Mouse (Mus musculus) erythroblast, embryonic 14.5 days (primary cell): ENCODE measurements around the gene Pold4. TPM values are rescaled to one million over a fixed set of nuclear protein-coding genes. Genes with fewer than 3 reads are reported as not detected.
A peak's percentile ranks its signal among the peaks of the same experiment; 100 is the strongest.

ENCODE experiments used
- H3K27me3 ChIP-seq: 2 replicates; pipeline ENCODE4 v1.6.1; 2012; ENCODE audit warnings: inconsistent platforms; ENCODE audit not compliant: control insufficient read depth
- H3K36me3 ChIP-seq: 2 replicates; pipeline ENCODE4 v1.6.1; 2012; ENCODE audit warnings: mild to moderate bottlenecking, inconsistent platforms; ENCODE audit not compliant: control insufficient read depth
- H3K4me1 ChIP-seq: 2 replicates; pipeline ENCODE4 v1.6.1; 2012; ENCODE audit warnings: inconsistent platforms; ENCODE audit not compliant: control insufficient read depth
- H3K4me3 ChIP-seq: replicated peaks from 2 replicates; pipeline ENCODE3; 2012; ENCODE audit warnings: moderate library complexity, mild to moderate bottlenecking, inconsistent platforms
- H3K9me3 ChIP-seq: 2 replicates; pipeline ENCODE4 v1.6.1; 2012; ENCODE audit warnings: low read length, inconsistent platforms, mixed read lengths; ENCODE audit not compliant: control insufficient read depth
- GATA1 ChIP-seq: IDR thresholded peaks from 2 replicates; pipeline ENCODE4 v1.6.1; 2012; ENCODE audit warnings: low read length, inconsistent platforms, mixed read lengths
- TAL1 ChIP-seq: IDR thresholded peaks from 3 replicates; pipeline ENCODE4 v1.6.1; 2012; ENCODE audit warnings: low read length, inconsistent platforms, mixed read lengths
- polyA plus RNA-seq: library from polyadenylated mRNA; stranded (reverse); fragments of >175 nt; gene quantifications from 2 replicates; pipeline ENCODE4 v1.2.3, GENCODE M21; 2012

The Pold4 gene
- polyA plus RNA-seq, 1 experiment: 0.49 TPM

DNA sequence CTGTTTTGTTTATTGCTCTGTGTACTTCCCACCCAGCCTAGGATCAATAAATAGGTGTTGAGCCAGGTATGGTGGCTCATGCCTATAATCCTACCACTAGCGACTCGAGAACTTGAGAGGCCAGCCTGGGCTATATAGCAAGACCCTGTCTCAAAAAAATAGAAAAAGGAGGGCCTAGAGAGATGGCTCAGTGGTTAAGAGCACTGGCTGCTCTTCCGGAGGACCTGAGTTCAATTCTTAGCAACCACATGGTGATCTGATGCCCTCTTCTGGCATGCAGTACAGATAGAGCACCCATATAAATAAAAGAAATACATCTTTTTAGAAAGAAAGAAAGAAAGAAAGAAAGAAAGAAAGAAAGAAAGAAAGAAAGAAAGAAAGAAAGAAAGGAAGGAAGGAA lies 28.6 kb upstream of the Pold4 start:
- H3K4me3 ChIP-seq: no peak overlapping the region
- no peaks in the 10 kb centered on the region for H3K9me3 ChIP-seq
- H3K36me3 ChIP-seq: peaks cover 25% of the 10 kb centered on the region
- TF ChIP-seq GATA1 (no peak), TAL1 (no peak)
- peaks cover 57% of the 10 kb centered on the region for H3K27me3 ChIP-seq
- H3K4me1 ChIP-seq: peaks cover 42% of the 10 kb centered on the region

DNA sequence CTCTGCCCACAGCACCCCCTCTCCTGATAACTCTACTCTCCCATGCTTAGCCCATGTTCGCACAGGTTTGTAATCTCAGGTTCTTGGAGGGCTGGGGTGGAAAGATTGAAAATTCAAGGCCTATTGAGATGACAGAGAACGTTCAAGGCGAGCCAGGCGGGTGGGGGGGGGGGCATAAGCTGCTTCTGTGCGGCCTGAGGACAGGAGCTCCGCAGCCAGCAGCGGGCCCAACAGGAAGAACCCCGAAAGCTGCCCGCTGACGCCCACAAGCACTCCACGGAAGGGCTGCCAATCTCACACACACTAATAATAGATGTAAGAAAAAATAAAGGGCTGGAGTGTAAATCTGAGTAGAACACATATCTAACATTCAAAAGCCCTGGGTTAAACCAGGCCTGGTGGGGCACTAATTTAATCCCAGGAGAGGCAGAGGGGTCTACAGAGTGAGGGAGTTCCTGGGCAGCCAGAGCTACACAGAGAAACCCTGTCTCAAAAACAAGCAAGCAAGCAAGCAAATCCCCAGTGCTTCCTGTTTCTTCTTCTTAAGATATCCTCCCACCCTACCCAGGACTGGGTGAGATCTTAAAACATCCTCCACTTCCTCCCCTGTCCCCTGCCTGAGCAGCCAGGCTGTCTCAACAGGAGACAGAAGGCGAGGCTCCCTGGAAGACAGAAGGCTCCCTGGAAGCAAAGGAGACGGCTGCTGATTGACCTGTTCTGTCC lies 27.9 kb upstream of the Pold4 start:
- Histone ChIP-seq H3K36me3 (peaks cover 18% of the 10 kb centered on the region), H3K4me1 (peaks cover 44% of the 10 kb centered on the region), H3K4me3 (no peak overlapping the region), H3K27me3 (peaks cover 61% of the 10 kb centered on the region), H3K9me3 (no peaks in the 10 kb centered on the region)
- TF ChIP-seq TAL1: no peak
- no peak for TF ChIP-seq GATA1

DNA sequence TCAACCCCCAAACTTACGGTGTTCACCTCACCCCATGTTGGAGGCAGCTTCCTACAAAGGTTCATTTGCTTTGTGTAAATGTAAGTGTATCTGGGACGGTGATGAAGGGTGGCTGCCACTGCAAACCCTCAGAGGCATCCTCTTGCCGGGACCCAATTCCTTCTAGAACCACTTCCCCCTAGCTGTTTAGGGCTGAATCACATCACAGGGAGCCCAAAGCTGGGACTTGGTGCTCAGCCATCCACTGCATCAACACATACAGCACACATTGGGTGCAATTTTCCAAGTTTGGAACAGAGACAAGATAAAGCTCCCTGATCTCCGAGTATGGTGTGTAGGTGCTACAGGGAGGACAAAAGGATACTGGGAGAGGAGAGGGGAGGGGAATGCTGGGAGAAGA lies 26.8 kb upstream of the Pold4 start:
- Histone ChIP-seq H3K9me3 (no peaks in the 10 kb centered on the region), H3K4me1 (peaks cover 38% of the 10 kb centered on the region), H3K36me3 (peaks cover 7% of the 10 kb centered on the region), H3K4me3 (no peak overlapping the region), H3K27me3 (peaks cover 70% of the 10 kb centered on the region)
- TF ChIP-seq GATA1 (no peak), TAL1 (no peak)

DNA sequence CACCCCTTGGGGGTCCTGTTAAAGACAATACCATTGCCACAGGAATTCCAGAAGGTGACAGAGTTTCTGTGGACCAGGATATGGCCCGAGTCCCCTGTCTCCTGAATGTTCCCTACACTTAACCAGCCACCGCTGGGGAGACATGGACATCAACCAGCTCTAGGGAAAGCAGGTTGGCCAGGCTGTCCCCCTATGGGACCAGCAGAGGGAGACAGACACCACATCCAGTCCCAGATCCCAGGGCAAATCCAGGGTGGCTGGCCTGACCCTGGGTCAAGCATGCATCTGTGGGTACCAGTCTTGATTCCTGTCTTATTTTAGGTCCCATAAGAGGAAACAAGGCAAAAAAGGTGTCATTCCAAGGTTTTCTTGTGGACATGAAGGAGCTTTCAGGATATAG lies 24.7 kb upstream of the Pold4 start:
- Histone ChIP-seq H3K4me1 (peaks cover 18% of the 10 kb centered on the region), H3K9me3 (no peaks in the 10 kb centered on the region), H3K36me3 (no peaks in the 10 kb centered on the region), H3K4me3 (no peak overlapping the region), H3K27me3 (peaks cover 90% of the 10 kb centered on the region)
- no peak for TF ChIP-seq GATA1
- no peak for TF ChIP-seq TAL1

DNA sequence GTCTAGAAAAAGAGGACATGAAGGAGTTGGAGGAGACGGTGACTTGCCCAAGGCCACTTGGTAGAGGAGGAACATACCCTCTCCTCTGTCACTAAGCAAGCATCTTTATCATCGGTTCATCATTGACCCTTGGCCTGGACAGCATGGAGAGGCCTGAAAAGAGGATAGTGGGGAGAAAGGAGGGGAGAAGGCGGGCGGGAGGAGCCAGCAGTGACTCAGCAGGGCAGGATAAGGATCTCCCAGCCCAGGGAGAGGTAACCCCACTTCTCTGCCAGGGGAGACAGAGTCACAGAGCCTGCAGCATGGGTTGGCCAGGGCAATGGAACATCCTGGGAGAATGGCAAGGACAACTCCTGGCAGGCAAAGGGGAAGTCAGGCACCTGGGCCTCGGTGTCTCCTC lies 23.1 kb upstream of the Pold4 start:
- Histone ChIP-seq H3K27me3 (peaks cover 91% of the 10 kb centered on the region), H3K4me3 (no peak overlapping the region), H3K4me1 (peaks cover 8% of the 10 kb centered on the region), H3K9me3 (no peaks in the 10 kb centered on the region; the same call in 1 of the 2 replicates), H3K36me3 (no peaks in the 10 kb centered on the region)
- TF ChIP-seq GATA1 (no peak), TAL1 (no peak)

DNA sequence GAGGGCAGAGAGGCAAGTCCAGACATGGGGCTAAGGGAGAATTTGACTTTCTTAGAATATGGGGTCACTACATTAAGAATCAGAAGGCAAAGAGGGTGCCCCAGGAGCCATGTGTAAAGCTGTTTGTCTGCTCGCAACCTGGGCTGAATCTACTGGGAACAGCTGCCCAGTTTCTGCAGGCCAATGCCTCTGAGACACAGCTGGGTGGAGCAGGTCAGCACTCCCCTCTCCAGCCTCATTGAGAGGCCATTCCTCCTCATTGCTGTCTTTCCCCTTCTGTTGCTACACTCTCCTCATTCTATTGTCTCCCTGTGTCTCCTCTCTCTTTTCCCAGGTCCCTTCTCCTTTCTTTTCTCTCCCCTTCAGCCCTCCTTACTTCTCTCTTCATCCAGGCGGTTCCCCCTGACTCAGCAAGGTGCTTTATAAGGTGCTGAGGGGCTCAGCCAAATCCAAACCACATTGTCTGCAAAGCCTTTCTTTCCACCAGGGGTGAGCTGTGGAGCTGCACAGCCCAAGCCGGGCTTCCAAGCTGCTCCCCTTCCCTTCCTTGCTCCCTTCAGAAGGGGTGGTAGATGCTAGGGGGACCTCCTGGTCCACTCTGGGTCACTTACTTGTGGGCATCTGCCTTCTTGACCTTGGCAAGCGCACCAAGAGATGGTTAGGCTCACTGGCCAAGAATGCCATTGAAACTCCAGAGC lies 19.7 kb upstream of the Pold4 start:
- Histone ChIP-seq H3K27me3 (peaks cover 92% of the 10 kb centered on the region), H3K4me1 (peaks cover 15% of the 10 kb centered on the region), H3K4me3 (no peak overlapping the region), H3K36me3 (no peaks in the 10 kb centered on the region), H3K9me3 (peaks cover 7% of the 10 kb centered on the region; the same call in 1 of the 2 replicates)
- no peak for TF ChIP-seq GATA1
- no peak for TF ChIP-seq TAL1

DNA sequence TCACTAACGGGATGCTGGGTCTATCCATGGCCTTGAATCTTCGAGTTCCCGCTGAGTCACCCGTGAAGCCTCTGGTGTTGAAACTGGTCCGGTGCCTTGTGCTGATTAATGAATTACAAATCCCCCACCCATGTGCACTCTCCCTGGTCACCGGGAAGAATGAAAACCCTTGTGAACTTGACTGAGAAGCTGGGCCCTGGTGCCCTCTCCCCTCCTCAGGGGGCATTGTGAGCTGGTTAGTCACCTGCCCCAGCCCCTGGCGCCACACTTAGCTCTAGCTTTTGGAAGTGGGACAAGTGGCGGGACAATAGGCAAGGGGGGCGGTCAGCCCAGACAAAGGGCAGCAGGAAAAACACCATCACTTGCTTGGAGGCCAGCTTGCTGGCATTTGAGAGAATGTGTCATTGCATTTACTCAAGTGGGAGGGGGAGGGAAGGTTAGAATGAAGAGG lies 18.1 kb upstream of the Pold4 start:
- H3K4me3 ChIP-seq: peak overlapping the region; percentile 4
- H3K4me1 ChIP-seq: peaks cover 13% of the 10 kb centered on the region
- H3K9me3 ChIP-seq: peaks cover 7% of the 10 kb centered on the region; the same call in 1 of the 2 replicates
- H3K27me3 ChIP-seq: peaks cover 97% of the 10 kb centered on the region
- TF ChIP-seq GATA1: no peak
- TF ChIP-seq TAL1: no peak
- H3K36me3 ChIP-seq: no peaks in the 10 kb centered on the region

DNA sequence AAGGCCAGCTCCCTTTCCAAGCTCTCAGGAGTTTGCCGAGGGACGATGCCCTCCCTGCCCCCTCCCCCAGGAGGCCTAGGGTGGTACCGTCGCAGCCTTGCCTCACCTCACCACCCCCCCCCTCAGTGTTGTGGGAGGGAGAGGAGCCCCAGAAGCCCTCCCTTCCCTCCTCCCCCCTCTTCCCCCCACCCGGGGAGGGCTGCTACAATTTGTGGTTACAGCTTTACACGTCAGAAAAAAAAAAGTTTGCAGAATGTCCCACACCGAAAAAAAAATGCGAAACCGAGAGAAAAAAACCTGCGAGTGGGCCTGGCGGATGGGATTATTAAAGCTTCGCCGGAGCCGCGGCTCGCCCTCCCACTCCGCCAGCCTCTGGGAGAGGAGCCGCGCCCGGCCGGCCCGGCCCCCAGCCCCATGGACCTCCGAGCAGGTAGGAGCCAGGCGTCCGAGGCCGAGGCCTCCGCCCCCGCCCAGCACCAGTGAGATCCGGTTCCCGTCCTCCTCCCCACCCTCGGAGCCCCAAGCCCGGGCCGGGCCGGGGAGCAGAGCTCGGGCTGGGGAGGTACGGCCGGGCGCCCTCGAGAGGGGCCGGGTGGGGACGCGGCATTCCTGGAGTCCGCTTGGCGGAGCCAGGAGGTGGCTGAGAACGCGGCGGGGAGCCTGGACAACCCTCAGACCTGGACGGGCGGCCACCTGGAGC lies 17.5 kb upstream of the Pold4 start, which contains the start of the genes Clcf1 and AC109138.7:
TSS of gene Clcf1 (plus strand) at position 168 of the 700 bp plus-strand sequence.
TSS of gene AC109138.7 (plus strand) at position 287 of the 700 bp plus-strand sequence.
- H3K27me3 ChIP-seq: peaks cover 97% of the 10 kb centered on the region
- peaks cover 7% of the 10 kb centered on the region for H3K4me1 ChIP-seq
- H3K4me3 ChIP-seq: peak within 1 kb of the TSS; percentile 46
- TF ChIP-seq GATA1: no peak
- H3K9me3 ChIP-seq: peaks cover 7% of the 10 kb centered on the region; the same call in 1 of the 2 replicates
- no peaks in the 10 kb centered on the region for H3K36me3 ChIP-seq
